Mouse (Mus musculus) limb, embryonic 15.5 days (tissue): ENCODE measurements around the gene Ciart. TPM values are rescaled to one million over a fixed set of nuclear protein-coding genes. Genes with fewer than 3 reads are reported as not detected.
"Not testable (repeated sequence)": the region's sequence is repeated elsewhere in the genome, so short reads cannot be mapped to it uniquely, and the experiment has no call there.

Source experiments
- ATAC-seq: fragments of 200-750 bp; cut with Nextera tagmentation; 2 replicates; pipeline ENCODE4 v1.8.0; 2017; ENCODE audit warnings: low read depth, moderate TSS enrichment; ENCODE audit not compliant: insufficient number of reproducible peaks, low FRiP score, low TSS enrichment
- H3K27ac ChIP-seq: fragments of 300-500 bp; sonication (generic); 2 replicates; pipeline ENCODE4 v1.5.1; 2015; ENCODE audit warnings: moderate library complexity, mild to moderate bottlenecking, inconsistent platforms
- H3K27me3 ChIP-seq: fragments of 300-500 bp; sonication (generic); 2 replicates; pipeline ENCODE4 v1.6.1; 2015; ENCODE audit warnings: inconsistent platforms
- H3K36me3 ChIP-seq: fragments of 300-500 bp; sonication (generic); 2 replicates; pipeline ENCODE4 v1.6.1; 2015; ENCODE audit warnings: inconsistent platforms
- H3K4me1 ChIP-seq: fragments of 300-500 bp; sonication (generic); 2 replicates; pipeline ENCODE4 v1.6.1; 2015; ENCODE audit warnings: inconsistent platforms
- H3K4me2 ChIP-seq: fragments of 300-500 bp; sonication (generic); 2 replicates; pipeline ENCODE4 v1.6.1; 2015; ENCODE audit warnings: mild to moderate bottlenecking, inconsistent platforms
- H3K4me3 ChIP-seq: fragments of 300-500 bp; sonication (generic); 2 replicates; pipeline ENCODE4 v1.5.1; 2015; ENCODE audit warnings: mild to moderate bottlenecking, inconsistent platforms
- H3K9ac ChIP-seq: fragments of 300-500 bp; sonication (generic); 2 replicates; pipeline ENCODE4 v1.6.1; 2015; ENCODE audit warnings: inconsistent platforms
- H3K9me3 ChIP-seq: fragments of 300-500 bp; sonication (generic); 2 replicates; pipeline ENCODE4 v1.6.1; 2016; ENCODE audit warnings: inconsistent platforms
- WGBS: fragments of 180-500 bp; shearing (Covaris S2); methylation state at CpG from one replicate; pipeline ENCODE4 v1.1.7; 2015; 5-methylcytosine and 5-hydroxymethylcytosine counted together
- polyA plus RNA-seq: library from polyadenylated mRNA; unstranded; fragments of >200 nt; fragmentation: Nextera tagmentation; extraction: Ambion mirVana; gene quantifications from 2 replicates; pipeline ENCODE4 v1.2.1, GENCODE M21; 2015

Gene Ciart
- polyA plus RNA-seq, 1 experiment from 2014 or later, result 11.9 TPM

DNA sequence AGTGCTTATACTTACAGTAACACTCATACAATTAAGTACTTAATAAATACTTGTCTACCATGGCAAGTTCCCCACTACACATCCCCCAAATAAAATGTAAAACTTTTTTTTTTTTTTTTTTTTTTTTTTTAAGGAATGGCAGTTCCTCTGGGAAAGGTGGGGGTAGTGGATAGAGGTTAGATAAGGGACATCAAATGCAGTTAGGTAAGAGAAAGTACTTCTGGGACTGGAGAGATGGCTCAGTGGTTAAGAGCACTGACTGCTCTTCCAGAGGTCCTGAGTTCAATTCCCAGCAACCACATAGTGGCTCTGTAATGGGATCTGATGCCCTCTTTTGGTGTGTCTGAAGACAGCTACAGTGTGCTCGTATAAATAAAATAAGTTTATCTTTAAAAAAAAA, 25.0 kb downstream of the Ciart start:
- H3K4me3 ChIP-seq, H3K4me2 ChIP-seq, H3K9ac ChIP-seq, ATAC-seq, H3K27me3 ChIP-seq, H3K27ac ChIP-seq, H3K4me1 ChIP-seq, H3K9me3 ChIP-seq: not testable (repeated sequence)
- peaks cover 13% of the 10 kb centered on the region for H3K36me3 ChIP-seq
- WGBS, result 87% methylated on average over 1 of the region's 1 CpGs

DNA sequence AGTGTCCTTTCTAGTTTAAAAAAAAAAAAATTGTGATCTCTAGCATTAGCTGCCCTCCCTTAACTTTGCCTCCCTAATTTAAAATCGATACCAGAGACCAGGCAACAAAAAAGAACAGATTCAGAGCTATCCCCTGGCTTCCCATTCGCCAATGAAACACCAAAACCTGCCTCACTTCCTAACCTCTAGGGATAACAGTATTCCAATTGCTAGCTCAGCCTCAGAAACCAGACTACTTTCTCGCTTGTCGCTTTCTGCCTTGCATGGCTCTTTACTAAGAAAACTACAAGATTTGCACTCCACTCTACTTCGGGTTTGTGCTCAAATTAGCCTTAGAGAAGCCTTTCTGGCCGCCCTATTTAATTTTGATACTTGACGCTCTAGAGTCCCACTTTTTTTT, 25.9 kb downstream of the Ciart start:
- Histone ChIP-seq H3K4me3 (peak overlapping the region; percentile 86), H3K9ac (peak overlapping the region; percentile 89), H3K9me3 (no peaks in the 10 kb centered on the region), H3K27ac (peak overlapping the region; percentile 85), H3K36me3 (peaks cover 20% of the 10 kb centered on the region), H3K27me3 (no peaks in the 10 kb centered on the region), H3K4me2 (peak overlapping the region; percentile 55), H3K4me1 (no peaks in the 10 kb centered on the region)
- ATAC-seq, result no peak
- WGBS, result 20% methylated on average over 7 of the region's 7 CpGs

DNA sequence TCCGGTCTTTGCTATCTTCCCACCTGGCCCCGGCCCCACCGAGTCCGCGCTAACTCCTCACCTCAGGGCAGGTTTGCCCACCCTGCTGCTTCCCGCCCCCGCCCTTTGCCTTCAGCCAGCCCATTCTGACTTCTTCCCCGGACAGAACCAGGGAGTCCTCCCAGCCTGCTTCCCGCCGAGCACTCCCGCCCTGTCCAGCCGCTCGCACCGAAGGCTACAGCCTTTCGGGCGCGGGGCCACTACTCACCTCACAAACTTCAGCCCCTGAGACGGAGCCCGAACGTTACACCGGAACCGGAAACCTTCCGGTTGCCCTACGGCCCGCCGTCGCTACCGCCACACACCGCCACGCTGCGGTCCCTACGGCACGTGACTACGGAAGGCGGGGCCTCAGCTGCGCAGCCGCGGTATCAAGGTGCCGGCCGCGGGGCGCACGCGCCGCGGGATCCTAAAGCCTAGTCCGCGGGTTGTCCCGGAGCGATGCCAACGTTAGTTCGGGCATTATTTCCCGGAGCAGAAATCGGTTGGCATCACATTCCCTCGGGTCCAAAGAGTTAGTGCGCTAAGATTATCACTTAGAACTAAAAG, 26.5 kb downstream of the Ciart start, which contains the start of gene Prpf3:
Gene Prpf3 (minus strand): TSS at position 384 of the 588 bp plus-strand sequence.
- Histone ChIP-seq H3K36me3 (peaks cover 26% of the 10 kb centered on the region), H3K9me3 (no peaks in the 10 kb centered on the region), H3K4me3 (peak within 1 kb of the TSS; percentile 86), H3K9ac (peak within 1 kb of the TSS; percentile 89), H3K4me2 (peak within 1 kb of the TSS; percentile 55), H3K4me1 (no peaks in the 10 kb centered on the region), H3K27me3 (no peaks in the 10 kb centered on the region), H3K27ac (peak within 1 kb of the TSS; percentile 85)
- WGBS, result under 1% methylated on average over 56 of the region's 56 CpGs
- ATAC-seq, result peak; percentile 91

- Histone ChIP-seq H3K27ac (no peak overlapping the region), H3K27me3 (no peaks in the 10 kb centered on the region), H3K4me2 (no peak overlapping the region), H3K36me3 (peaks cover 68% of the 10 kb centered on the region), H3K4me3 (no peak overlapping the region), H3K9me3 (no peaks in the 10 kb centered on the region), H3K9ac (no peak overlapping the region), H3K4me1 (no peaks in the 10 kb centered on the region)
- WGBS, result 97% methylated on average over 8 of the region's 8 CpGs
- no peak for ATAC-seq
These were observed 30.7 kb downstream of the Ciart start for GRCm38 (mm10) chr3:95851317-95851716.

DNA sequence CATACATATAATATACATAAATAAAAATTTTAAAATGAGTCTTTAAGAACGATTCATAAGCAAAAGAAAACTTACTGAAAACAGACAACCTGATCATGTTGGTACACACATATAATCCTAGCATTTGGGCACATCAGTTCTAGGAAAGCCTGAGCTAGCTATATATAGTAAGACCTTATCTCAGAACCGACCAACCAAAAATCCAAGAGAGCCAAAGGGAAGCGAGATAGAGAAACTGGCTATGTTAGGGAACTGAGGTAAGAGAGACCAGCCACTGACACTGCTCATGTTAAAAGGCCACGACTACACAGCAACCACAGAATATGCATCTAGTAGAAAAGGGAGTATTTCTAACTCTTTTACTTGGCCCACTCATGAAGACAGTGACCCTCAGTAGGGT, 31.4 kb downstream of the Ciart start:
- 79% methylated on average over 4 of the region's 4 CpGs for WGBS
- no peak overlapping the region for H3K4me3 ChIP-seq

DNA sequence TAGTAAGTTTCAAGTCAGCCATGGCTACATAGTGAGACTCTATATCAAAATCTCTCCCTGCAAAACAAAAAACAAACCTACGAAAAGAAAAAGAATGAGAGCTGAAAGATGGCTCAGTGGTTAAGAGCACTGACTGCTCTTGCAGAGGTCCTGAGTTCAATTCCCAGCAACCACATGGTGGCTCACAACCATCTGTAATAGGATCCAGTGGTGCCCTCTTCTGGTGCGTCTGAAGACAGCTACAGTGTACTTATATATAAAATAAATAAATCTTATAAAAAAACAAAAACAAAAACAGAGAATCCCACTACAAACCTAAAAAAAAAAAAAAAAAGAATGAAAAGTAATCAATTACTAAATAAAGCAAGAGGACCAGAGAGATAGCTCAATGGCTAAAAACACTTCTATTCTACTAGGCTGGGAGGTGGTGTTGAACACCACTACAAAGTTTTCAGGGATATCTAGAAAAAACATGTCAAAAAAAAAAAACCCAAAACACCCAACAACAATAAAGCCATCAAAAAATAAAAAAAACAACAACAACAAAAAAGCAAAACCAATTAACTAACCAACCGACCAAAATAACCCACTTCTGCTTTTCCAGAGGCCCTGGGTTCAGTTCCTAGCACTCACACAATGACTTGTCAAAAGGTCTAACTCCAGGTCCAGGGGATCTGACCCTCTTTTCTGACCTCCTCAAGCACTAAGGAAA, 39.4 kb downstream of the Ciart start:
- ATAC-seq, result no peak
- no peak overlapping the region for H3K4me3 ChIP-seq
- H3K4me1 ChIP-seq, result no peaks in the 10 kb centered on the region
- H3K36me3 ChIP-seq, result peaks cover 85% of the 10 kb centered on the region
- 91% methylated on average over 3 of the region's 3 CpGs for WGBS
- no peak overlapping the region for H3K4me2 ChIP-seq
- H3K27ac ChIP-seq, result no peak overlapping the region
- no peaks in the 10 kb centered on the region for H3K9me3 ChIP-seq
- no peak overlapping the region for H3K9ac ChIP-seq
- H3K27me3 ChIP-seq, result no peaks in the 10 kb centered on the region

More for the DNA sequence above, 31.4 kb downstream of the Ciart start:
- no peak for ATAC-seq
- Histone ChIP-seq H3K4me1 (no peaks in the 10 kb centered on the region), H3K9ac (no peak overlapping the region), H3K27ac (no peak overlapping the region), H3K9me3 (no peaks in the 10 kb centered on the region), H3K4me2 (no peak overlapping the region), H3K27me3 (no peaks in the 10 kb centered on the region), H3K36me3 (peaks cover 74% of the 10 kb centered on the region)

GRCm38 (mm10) chr3:95839250-95839649, 42.8 kb downstream of the Ciart start:
- 91% methylated on average over 2 of the region's 2 CpGs for WGBS
- Histone ChIP-seq H3K9me3 (no peaks in the 10 kb centered on the region), H3K4me2 (no peak overlapping the region), H3K4me3 (no peak overlapping the region), H3K4me1 (no peaks in the 10 kb centered on the region), H3K9ac (no peak overlapping the region), H3K36me3 (peaks cover 80% of the 10 kb centered on the region), H3K27me3 (no peaks in the 10 kb centered on the region), H3K27ac (no peak overlapping the region)
- no peak for ATAC-seq

DNA sequence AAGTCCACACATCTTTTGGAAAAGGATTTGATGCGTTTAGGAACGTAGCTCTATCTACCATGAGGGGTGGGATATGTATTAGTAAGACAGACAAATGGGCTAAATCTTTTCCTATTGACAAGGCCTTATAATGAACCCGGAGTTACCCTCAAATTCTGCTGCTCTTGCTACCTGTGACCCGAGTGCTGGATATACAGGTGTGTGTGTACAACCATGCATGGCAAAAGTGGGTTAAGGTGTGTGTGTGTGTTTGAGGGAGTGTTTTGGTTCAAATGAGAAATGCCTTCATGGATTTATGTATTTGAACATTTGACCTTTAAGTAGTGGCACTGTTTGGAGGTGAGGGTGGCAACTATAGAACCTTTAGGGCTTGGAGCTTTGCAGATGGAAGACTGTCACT, 53.0 kb downstream of the Ciart start:
- H3K9ac ChIP-seq, result no peak overlapping the region
- H3K4me2 ChIP-seq, result no peak overlapping the region
- H3K27ac ChIP-seq, result no peak overlapping the region
- no peaks in the 10 kb centered on the region for H3K9me3 ChIP-seq
- 97% methylated on average over 4 of the region's 4 CpGs for WGBS
- peaks cover 59% of the 10 kb centered on the region for H3K36me3 ChIP-seq
- no peaks in the 10 kb centered on the region for H3K27me3 ChIP-seq
- ATAC-seq, result no peak
- no peak overlapping the region for H3K4me3 ChIP-seq
- no peaks in the 10 kb centered on the region for H3K4me1 ChIP-seq

Other genes with a start within 250 kb of the Ciart start
- 35.2 and 46.1 TPM in 2 replicates for gene Mcl1, start 223.5 kb downstream of the Ciart start, polyA plus RNA-seq
- gene Adamtsl4, start 194.3 kb downstream of the Ciart start, polyA plus RNA-seq, result 5.4 and 11.2 TPM in 2 replicates
- gene Ecm1, start 142.7 kb downstream of the Ciart start, polyA plus RNA-seq, result 23.7 and 35.8 TPM in 2 replicates
- gene Tars2, start 122.0 kb downstream of the Ciart start, polyA plus RNA-seq, result 39.8 and 40.4 TPM in 2 replicates
- gene Rprd2, start 63.4 kb downstream of the Ciart start, polyA plus RNA-seq, result 19.3 and 19.6 TPM in 2 replicates
- 41.2 and 46.1 TPM in 2 replicates for gene Prpf3, start 26.4 kb downstream of the Ciart start, polyA plus RNA-seq
- 267 and 300 TPM in 2 replicates for gene Mrps21, start 10.7 kb downstream of the Ciart start, polyA plus RNA-seq
- gene BC028528, start 9.8 kb upstream of the Ciart start, polyA plus RNA-seq, result 24.9 and 26.4 TPM in 2 replicates
- 30.2 and 35.9 TPM in 2 replicates for gene Aph1a, start 11.7 kb upstream of the Ciart start, polyA plus RNA-seq
- 5.6 and 8.9 TPM in 2 replicates for gene Car14, start 22.4 kb upstream of the Ciart start, polyA plus RNA-seq
- gene Anp32e, start 47.0 kb upstream of the Ciart start, polyA plus RNA-seq, result 167 and 177 TPM in 2 replicates
- gene Plekho1, start 113.8 kb upstream of the Ciart start, polyA plus RNA-seq, result 35.2 and 39.2 TPM in 2 replicates
- gene Vps45, start 176.2 kb upstream of the Ciart start, polyA plus RNA-seq, result 35.8 and 37.0 TPM in 2 replicates
- 21.0 and 24.7 TPM in 2 replicates for gene Otud7b, start 222.3 kb upstream of the Ciart start, polyA plus RNA-seq